Mouse (Mus musculus) splenic B cell, adult 2 months (primary cell): ENCODE measurements around the gene Aoc2.

Experiments used
- DNase-seq: peaks from one replicate; pipeline ENCODE4 v3.0.0-alpha.2; 2011; ENCODE audit warnings: low read depth, low spot score
- H3K27me3 ChIP-seq: 2 replicates; pipeline ENCODE4 v1.6.1; 2012; ENCODE audit warnings: mild to moderate bottlenecking, low read length, moderate library complexity, mixed read lengths; ENCODE audit not compliant: control insufficient read depth, poor library complexity, insufficient read depth, severe bottlenecking
- H3K36me3 ChIP-seq: 2 replicates; pipeline ENCODE4 v1.6.1; 2012; ENCODE audit warnings: mild to moderate bottlenecking, low read length, moderate library complexity, mixed read lengths; ENCODE audit not compliant: control insufficient read depth, poor library complexity, insufficient read depth, severe bottlenecking

Aoc2 gene

DNA sequence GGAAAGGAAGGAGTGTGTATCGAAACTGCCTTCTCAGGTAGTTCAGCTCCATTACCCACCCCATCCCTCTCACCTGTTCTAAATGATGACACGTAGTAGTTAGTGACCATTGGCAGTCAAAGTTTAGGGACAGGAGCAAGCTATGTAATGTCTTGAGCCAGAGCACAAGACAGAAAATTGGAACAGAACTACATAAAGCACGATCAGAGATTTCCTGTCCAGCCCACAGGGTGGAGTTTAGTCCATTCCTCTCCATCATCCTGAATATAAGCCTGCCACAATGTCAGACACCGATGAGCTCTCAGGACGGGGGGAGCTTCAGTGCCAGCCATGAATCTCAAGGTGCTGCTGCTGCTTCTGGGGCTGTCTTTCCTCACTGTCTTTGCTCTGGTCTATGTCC lies at the start of gene Aoc2:
Gene Aoc2, plus strand, starts transcription at position 301 of the 400 bp plus-strand sequence.
- Histone ChIP-seq H3K27me3 (no peaks in the 10 kb centered on the region), H3K36me3 (peaks cover 20% of the 10 kb centered on the region)
- no peak for DNase-seq

- DNase-seq, result no peak
- H3K27me3 ChIP-seq, result no peaks in the 10 kb centered on the region
- no peaks in the 10 kb centered on the region for H3K36me3 ChIP-seq
These were observed 49.6 kb upstream of the Aoc2 start for GRCm38 (mm10) chr11:101275309-101275708.

- Histone ChIP-seq H3K36me3 (no peaks in the 10 kb centered on the region), H3K27me3 (no peaks in the 10 kb centered on the region)
These were observed 48.4 kb upstream of the Aoc2 start for GRCm38 (mm10) chr11:101276319-101277070.

DNA sequence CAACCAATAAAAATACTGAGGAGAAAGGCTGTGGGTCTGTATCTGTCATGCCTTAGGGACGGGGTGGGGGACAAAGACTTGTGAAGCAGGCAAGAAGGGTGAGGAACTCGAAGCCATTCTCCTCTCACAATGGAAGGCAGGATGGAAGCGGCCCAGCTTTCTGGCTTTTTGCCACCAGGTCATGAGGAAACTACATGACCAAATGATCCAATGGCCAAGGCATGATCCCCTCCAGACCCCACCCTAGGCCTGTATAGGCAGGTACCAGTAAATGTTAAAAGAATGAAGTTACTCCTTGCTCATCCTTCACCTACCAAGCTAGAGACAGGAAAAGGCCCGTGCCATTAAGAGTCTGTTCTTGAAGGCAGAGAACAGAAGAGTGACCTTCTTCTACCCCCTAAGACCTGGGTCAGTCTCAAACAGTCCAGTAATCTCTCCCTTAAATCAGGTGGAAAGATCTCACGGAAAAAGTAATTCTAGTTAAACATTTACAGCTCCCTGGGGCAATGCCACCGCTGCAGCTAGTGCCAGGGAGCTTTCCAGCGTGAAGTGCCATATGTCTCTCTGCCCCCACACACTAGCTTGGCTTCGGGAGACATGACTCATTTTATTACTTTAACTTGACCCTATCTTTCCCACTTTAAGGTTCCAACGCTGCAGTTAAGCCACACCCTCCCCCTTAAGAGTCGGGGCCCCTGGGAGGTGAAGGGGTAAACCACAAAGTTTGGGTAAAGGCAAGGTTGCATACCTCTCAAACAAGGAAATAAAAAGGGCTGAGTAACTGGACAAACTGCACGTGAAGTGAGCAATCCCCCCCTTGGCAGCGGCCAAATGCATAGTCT lies 47.3 kb upstream of the Aoc2 start:
- H3K27me3 ChIP-seq, result no peaks in the 10 kb centered on the region
- no peaks in the 10 kb centered on the region for H3K36me3 ChIP-seq
- DNase-seq, result no peak

More at GRCm38 (mm10) chr11:101276319-101277070, 48.4 kb upstream of the Aoc2 start:
- no peak for DNase-seq

- Histone ChIP-seq H3K27me3 (no peaks in the 10 kb centered on the region), H3K36me3 (no peaks in the 10 kb centered on the region)
- peak; percentile 85 for DNase-seq
These were observed 46.4 kb upstream of the Aoc2 start, which contains the start of the genes Cntd1 and Coa3 for GRCm38 (mm10) chr11:101278223-101279192. Gene Cntd1 (plus strand): TSS chr11:101279012. Gene Coa3 (minus strand): TSS chr11:101279114.

GRCm38 (mm10) chr11:101279193-101279569 lies 45.7 kb upstream of the Aoc2 start:
- Histone ChIP-seq H3K36me3 (no peaks in the 10 kb centered on the region), H3K27me3 (no peaks in the 10 kb centered on the region)
- DNase-seq, result no peak

GRCm38 (mm10) chr11:101280837-101281236 lies 44.0 kb upstream of the Aoc2 start:
- DNase-seq, result no peak
- Histone ChIP-seq H3K36me3 (no peaks in the 10 kb centered on the region), H3K27me3 (no peaks in the 10 kb centered on the region)

DNA sequence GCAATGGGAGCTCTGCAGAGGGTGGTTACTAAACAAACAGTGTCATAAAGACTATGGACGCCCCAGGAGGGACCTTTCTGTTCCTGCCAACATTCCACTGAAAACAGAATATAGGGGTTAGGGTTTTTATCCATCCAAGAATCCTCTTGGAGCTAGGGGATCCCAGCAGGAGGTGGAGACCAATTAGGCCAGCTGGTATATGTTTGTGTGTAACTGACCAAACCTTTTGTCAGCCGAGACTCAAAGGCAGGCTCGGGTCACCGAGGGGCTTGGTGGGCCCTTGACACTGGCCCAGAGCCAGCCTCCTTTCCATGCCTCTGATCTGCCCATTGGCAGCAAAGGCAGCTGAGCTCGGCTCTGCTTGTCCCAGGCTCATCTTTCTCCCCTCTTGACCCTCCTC lies 42.0 kb upstream of the Aoc2 start:
- DNase-seq, result no peak
- Histone ChIP-seq H3K36me3 (no peaks in the 10 kb centered on the region), H3K27me3 (no peaks in the 10 kb centered on the region)

DNA sequence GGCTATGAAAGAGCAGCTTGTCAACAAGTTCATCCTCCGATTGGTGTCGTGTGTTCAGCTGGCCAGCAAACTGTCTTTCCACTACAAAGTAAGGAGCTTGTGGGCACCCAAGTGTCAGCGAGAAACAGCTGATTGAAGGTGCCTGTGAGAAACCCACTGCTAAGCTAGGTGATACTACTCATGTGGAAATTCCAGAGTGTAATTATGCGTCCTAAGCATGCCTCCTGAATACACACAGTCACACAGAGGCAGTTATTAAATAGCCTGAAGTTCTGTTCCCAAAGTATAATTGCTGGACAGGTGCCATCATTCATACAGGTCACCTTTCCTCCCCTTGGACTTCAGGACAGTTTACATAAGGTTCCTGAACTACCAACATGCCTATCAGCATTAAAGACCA lies 41.1 kb upstream of the Aoc2 start:
- DNase-seq, result no peak
- Histone ChIP-seq H3K36me3 (peaks cover 2% of the 10 kb centered on the region; the same call in 1 of the 2 replicates), H3K27me3 (no peaks in the 10 kb centered on the region)

GRCm38 (mm10) chr11:101287306-101287705 lies 37.6 kb upstream of the Aoc2 start:
- Histone ChIP-seq H3K27me3 (no peaks in the 10 kb centered on the region), H3K36me3 (peaks cover 7% of the 10 kb centered on the region)
- DNase-seq, result no peak

DNA sequence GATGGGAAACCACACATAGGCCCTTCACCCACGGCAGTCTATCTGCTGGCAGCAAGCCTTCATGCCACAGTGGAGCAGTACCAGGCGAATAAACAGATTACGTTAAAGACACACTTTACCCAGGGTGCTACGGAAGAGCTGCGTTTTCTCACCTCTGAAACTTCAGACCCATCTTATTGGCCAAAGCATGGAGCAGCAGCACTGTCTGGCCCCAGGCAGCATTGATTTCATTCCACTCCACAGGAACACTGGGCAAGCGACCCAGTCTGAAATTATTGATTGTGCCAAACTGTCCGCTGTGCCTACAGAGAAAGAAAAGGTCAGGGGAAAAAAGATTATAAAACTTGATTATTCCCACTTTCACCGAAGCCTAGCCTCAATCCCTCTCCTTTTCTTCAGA lies 33.6 kb upstream of the Aoc2 start:
- no peak for DNase-seq
- Histone ChIP-seq H3K27me3 (no peaks in the 10 kb centered on the region), H3K36me3 (peaks cover 11% of the 10 kb centered on the region)

DNA sequence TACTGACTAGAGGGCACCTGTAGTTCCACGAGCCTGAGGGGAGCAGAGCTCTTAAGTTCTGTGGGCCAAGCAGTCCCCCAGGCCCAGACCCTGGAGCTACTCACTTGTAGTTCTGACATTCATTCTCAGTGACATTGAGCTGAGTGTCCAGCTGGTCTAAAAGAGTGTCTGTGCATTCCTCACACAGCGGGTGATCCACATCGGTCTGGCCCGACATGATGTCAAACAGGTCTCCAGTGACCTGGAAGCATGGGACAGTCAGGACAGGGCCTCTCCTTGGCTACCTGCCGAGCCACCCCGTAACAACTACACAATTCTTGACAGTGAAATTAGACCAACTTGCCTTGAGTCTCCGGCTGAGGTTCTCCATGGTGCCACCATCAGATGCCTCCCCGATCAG lies 29.7 kb upstream of the Aoc2 start:
- Histone ChIP-seq H3K27me3 (no peaks in the 10 kb centered on the region), H3K36me3 (peaks cover 10% of the 10 kb centered on the region)
- no peak for DNase-seq

DNA sequence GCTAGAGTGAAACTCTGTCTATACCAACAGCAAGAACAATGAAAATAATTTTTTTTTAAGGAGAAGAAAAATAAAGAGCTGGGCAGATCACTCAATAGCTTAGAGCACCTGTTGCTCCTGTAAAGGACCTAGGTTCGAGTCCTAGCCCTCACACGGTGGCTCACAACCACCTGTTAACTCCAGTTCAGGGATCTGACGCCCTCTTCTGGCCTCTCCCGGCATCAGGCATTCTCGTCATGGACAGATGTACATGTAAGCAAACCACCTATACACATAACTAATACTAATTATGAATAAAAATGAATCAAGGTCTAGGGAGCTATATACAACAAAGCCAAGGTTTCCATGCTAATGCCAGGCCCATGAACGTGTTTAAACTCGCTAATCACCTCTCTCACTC lies 24.0 kb upstream of the Aoc2 start:
- no peaks in the 10 kb centered on the region for H3K27me3 ChIP-seq
- H3K36me3 ChIP-seq, result peaks cover 3% of the 10 kb centered on the region; the same call in 1 of the 2 replicates
- DNase-seq, result peak; percentile 25

DNA sequence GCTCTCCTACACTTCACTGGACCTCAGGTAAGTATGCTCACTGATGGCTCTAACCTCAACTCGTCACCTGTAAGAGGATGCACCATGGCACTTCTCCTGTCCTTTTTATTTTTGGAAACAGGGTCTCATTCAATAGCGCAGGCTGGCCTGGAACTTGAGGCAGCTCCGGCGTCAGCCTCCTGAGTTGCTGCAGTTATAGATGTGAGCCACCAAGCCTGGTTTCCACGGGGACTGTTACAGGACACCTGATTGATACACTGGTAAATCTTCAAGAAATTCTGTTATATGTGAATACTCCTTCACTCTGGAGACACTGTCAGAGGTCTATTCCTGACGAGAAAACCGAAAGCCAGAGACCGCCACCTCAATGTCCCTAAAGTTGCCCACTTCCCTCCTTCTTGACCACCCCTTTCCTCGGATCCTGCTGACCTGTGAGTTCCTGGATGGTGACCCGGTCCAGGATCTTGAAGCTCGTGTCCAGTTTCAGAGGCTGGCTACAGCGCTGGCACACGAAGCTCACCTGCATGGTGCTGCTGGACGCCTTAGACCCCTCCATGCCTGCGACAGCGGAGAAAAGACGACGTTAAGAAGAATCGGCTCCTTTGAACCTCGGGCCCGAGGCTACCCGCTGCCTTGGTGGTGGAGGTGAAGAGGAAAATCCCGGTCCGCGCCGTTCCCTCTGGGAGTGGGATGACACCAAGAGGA lies 23.4 kb upstream of the Aoc2 start:
- H3K27me3 ChIP-seq, result no peaks in the 10 kb centered on the region
- H3K36me3 ChIP-seq, result peaks cover 3% of the 10 kb centered on the region; the same call in 1 of the 2 replicates
- DNase-seq, result no peak
